Mouse (Mus musculus) common myeloid progenitor, adult 5-6 weeks (primary cell): ENCODE data around the gene Exoc6b. TPM values are rescaled to one million over a fixed set of nuclear protein-coding genes. Genes with fewer than 3 reads are reported as not detected.
"Not testable (repeated sequence)": the region's sequence is repeated elsewhere in the genome, so short reads cannot be mapped to it uniquely, and the experiment has no call there.

ENCODE experiments used
- ATAC-seq: replicated peaks from 2 replicates; pipeline ENCODE4 v1.8.0; 2016; ENCODE audit warnings: low read depth, mild to moderate bottlenecking, moderate TSS enrichment, inconsistent platforms; ENCODE audit not compliant: poor library complexity, severe bottlenecking
- total RNA-seq: library from RNA; stranded (forward); fragments of 200-1000, 187-1606 nt; gene quantifications from 2 replicates; pipeline ENCODE4 v1.2.3, GENCODE M21; 2017

Gene Exoc6b
- 10.7 and 15.3 TPM in 2 replicates for total RNA-seq

- ATAC-seq = peak; percentile 89
Observed at GRCm38 (mm10) chr6:85069023-85069985, at the start of gene Exoc6b. Gene Exoc6b (minus strand): TSS chr6:85069513.

- ATAC-seq = peak; percentile 87
Observed at GRCm38 (mm10) chr6:85117545-85118511, 48.5 kb upstream of the Exoc6b start.

DNA sequence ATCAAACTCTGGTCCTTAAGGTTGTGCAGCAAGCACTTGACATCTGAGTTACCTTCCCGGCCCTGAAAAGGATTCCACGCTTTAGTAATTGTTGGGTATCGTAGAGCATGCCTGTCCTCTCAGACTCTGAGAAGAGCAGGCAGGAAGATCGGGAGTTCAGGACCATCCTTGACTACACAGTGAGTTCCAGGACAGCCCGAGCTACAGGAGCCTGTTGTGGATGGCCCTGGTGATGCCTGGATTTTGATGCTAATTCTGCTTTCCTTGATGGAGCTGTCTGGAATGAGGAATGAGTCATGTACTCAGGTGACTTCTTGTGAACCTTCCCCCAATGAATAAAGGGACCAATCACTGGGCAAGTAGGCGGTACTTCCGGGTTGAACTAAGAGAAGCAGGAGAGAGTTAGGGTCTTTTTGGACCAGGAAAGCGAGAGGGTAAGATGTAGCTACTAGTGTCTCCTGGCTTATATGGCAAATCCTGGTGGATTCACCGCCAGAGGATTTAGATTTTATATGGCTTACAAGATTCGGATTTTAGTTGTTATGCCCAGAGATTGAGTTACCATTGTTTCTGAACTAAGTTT is 35.8 kb upstream of the Exoc6b start:
- no peak for ATAC-seq

DNA sequence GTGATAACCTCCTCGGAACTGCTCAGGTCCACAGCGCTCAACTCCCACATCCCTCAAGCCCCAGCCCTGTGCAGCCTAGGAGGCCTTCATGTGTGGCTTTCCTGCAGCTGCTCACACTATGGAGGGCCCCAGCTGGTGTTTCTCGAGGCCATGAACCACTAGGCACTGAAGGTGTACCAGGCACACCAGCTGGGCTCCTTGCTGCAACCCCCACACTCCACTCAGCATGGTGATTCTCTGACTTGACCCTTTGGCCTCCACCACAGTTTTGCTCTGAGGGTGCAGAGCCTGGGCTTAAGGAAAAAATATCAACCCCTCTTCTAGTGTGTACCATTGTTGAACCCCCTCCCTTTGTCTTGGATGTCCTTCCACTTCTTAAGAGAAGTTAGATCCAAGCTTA is 34.0 kb upstream of the Exoc6b start:
- no peak for ATAC-seq

DNA sequence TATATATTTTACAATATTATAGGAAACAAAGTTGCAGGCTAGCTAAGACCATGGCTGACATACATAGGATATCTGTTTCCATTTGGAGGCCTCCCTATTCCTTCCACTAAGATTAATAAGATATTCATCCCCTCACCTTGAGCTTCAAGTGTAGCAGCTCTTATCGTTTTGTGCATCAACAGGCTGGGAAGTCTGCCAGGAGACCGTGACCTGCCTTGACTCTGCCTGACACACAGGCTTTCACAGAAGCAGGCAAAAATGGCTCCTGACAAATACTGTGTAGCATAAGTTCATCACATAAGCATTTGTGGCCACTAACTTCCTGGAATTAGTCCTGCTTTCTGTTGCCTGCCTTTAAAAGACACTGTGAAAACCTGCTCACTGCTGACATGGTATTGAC is 27.1 kb upstream of the Exoc6b start:
- ATAC-seq = no peak

DNA sequence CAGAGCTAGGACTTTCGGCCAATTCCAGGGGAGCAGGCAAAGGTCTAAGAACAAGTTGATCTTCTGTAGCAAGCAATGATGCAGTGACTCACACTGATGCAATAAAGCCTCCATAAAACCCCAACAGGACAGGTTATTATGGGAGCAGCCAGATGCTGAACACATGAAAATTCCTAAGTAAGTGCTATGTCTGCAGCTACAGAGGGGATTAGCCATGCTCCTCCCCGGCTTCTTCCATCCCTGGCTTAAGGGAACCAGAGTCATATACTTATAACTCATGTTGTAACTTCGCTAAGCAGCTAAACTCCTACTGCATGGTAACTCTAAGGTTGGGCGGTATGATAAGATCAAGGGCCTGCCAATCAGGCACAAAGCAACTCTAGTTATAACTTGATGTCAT is 18.1 kb upstream of the Exoc6b start:
- ATAC-seq = no peak

- no peak for ATAC-seq
Observed at GRCm38 (mm10) chr6:85086645-85087044, 17.3 kb upstream of the Exoc6b start.

GRCm38 (mm10) chr6:85076179-85076720 is 6.9 kb upstream of the Exoc6b start:
- ATAC-seq = not testable (repeated sequence)

GRCm38 (mm10) chr6:85074996-85075395 is 5.7 kb upstream of the Exoc6b start:
- ATAC-seq = no peak

DNA sequence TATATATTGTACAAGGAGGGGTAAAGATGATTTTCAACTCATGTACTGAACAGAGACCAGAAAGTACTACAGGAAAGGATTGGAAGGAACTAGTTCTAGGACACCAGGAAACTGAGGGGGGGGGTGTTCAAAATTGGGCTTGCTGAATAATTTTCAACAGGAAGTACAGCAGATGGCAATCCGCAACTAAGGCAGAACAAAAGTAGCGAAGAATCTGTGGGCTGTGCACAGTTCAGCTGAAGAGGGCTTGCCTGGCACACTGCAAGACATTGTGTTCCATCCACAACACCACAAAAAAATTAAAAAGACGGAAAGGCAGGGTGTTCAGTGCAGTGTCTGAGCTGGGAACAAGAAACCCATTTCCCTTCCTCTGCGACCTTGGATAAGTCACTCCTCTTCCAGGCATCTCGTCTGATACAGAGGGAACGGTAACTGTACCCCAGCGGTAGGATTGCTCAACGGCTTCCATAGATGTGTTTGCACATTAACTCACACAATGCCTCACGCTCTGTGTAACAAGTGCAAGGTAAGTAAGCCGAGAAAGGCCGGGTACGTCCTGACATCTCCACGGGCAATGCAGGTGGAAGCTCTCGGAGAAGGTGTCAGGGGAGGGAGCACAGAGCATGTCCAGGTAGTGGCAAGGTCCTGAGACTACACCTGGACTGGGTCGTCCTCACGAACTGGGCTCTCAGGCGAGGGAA is 841 bp downstream of the Exoc6b start:
- peak; percentile 61 for ATAC-seq

DNA sequence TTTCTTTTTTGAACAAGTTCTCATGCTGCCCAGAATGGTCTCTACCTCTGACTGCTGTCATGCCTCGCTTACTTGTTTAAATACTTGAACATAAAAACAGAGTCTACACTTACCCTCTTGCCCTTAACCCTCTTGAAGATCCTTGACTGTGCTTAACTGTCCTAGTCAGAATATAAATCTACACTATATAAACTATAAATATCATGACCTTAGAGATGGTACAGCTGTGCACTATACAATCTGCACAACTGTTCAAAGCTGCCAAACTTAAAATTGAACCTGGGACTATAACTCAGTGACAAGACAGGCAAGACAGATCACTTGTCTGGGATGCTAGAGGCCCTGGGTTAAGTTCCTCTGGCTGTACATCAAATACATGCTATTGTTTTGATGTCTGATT is 11.7 kb downstream of the Exoc6b start:
- no peak for ATAC-seq

GRCm38 (mm10) chr6:85051109-85051508 is 18.2 kb downstream of the Exoc6b start:
- ATAC-seq = peak; percentile 97

GRCm38 (mm10) chr6:85046531-85046930 is 22.8 kb downstream of the Exoc6b start:
- no peak for ATAC-seq

DNA sequence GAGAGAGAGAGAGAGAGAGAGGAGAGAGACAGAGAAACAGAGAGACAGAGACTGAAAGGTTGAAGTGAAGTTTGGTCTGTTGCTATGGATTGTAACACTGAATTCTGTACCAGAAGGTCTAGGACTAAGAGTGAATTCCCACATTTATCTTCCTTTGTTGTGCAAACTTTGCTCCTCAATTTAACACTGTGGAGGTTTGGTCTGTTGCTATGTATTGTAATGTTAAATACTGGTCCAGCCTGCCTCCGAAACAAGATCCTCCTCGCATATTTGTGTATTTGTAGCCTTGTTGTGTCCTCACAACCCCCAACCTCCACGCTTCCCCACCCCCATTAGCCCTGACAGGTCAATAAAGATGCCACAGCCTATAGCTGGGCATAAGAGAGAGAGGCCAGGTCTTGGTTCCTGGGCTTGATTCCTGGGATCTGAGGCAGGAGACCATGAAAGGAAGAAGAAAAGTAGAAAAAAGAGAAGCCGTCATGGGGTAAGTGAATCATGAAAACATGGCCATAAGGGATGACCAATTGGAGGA is 24.6 kb downstream of the Exoc6b start:
- ATAC-seq = no peak

- peak; percentile 90 for ATAC-seq
Observed at GRCm38 (mm10) chr6:85037677-85038076, 31.6 kb downstream of the Exoc6b start.

DNA sequence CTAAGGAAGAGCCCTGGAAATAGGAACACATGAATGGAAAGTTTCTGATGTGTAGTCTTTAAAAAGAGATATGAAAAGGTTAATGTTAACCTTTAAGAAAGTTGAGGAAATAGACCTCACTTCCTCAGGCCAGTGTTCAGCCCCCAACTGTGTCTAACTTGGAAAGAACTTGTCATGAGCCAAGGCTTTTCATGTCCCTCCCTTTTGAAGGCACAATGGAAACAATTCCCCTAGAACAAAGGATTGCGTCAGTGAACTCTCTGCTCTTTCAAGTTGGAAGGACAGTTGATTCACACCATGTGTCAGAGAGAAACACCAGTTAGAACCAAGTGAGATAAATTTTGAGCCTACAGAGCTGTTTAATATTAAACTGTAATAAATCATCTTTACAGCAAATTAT is 39.6 kb downstream of the Exoc6b start:
- no peak for ATAC-seq

- ATAC-seq = no peak
Observed at GRCm38 (mm10) chr6:85024403-85024802, 44.9 kb downstream of the Exoc6b start.

DNA sequence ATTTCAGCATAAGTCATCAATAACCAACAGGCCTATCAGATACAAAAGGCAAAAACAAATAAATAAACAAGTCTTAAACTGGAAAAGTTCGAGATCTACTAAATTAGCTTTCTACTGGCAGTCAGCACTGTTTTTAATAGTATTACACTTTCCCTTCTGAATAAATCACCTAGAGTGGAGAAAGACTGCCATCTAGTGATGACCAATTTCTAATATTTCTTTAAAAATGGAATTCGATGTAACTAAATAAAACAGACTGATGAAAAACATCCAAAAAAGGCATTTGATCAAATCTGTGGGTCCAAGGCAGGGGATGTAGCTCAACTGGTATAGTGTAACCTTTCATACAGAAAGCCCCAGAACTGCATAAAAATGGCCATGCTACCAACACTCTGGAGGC is 52.3 kb downstream of the Exoc6b start:
- 0 out of 2 replicates have a peak, but pooled peaks have one; percentile 39 for ATAC-seq

DNA sequence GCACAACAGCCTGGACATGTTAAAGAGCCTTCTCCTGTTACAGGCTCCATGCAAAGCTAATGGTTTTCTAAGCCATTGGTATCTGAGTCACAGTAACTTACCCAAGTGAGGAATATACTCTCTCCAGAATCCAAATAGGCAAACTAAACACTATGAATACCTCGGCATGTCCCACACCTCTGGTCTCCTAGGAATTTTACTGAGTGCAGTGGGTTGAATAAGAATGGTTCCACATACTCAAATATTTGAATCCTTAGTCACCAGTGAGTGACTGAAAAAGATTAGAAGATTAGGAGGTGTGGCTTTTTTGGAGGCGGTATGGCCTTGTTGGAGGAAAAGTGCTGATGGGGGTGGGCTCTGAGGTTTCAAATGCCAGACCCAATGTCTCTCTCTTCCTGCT is 55.4 kb downstream of the Exoc6b start:
- no peak for ATAC-seq
